Mouse (Mus musculus): ENCODE measurements around the gene Col12a1. TPM values are rescaled to one million over a fixed set of nuclear protein-coding genes. Genes with fewer than 3 reads are reported as not detected.

Col12a1 gene
- 24.9 TPM for polyA plus RNA-seq (2014; fragmentation: Illumina TruSeq; extraction: RNeasy Lipid Tissue Mini Kit (QIAGEN cat#74804); ENCODE audit: low read depth, low replicate concordance)

DNA sequence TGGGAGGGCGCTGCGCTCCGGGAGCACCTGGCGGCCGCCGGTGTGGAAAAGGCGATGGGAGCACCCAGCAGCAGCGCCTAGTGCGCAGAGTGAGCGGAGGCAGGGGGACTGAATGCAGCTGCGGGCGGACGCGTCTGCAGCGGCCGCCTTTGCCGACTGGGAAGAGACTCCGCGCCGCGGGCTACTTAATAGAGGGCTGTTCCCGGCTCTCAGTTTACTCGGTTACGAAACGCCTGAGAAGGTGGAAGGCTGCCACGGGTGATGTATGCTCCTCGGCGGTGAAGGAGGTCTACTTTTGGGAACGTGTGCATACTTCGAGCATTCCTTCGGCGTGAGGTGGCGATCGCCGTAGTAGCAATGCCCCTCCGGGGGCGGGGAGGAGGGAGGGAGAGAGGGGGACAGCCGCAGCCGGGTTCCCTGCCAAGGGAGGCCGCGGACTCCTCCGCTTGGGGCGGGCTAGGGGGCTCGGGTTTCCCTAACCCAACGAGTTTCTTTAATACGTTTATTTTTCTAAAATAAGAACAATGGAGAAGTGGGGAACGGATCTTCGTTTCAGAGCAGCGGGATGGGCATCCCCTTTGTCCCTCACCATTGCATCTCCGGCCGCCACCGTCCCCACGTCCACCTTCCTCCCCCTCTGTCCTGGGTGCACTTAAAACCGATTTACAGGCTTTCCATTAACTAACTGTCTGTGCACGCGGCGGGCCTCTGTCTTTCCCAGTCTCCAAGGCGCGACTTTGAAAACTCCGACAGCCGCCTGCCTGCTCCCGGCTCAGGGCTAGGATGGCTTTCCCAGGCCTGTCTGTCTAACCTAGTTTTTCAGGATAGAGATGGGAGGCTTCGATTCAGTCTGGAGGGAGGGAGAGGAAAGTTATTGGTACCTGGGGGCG, at the start of gene Col12a1:
Gene Col12a1 (minus strand): TSS at position 351 of the 890 bp plus-strand sequence.

DNA sequence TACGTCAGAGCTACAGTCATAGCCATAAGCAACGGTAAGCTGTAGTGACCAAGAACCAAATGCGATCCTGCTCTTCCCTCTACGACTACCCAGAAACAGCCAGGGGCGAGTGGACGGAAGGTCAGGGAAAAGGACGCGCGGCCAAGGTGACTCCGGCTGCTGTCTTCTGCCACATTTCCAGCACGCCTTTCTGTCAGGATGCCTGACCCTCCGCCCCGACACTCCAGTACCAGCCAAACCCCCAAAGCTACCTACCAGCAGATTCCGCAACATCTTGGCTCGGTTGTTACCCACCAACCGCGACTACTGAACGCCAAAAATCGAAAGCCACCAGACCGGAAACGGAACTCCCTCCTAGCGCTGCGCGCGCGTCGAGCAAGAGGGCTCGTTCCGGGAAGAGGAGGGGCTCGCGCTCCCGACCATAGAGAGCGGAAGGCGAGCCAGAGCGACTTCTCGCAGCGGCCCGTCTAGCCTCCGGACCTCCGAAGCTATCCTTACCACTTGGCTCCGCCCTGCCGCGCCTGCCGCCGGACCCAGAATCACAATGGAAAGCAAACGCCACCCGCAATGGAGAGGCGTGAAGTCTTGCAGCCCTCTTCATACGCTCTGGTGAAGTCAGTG, 40.9 kb upstream of the Col12a1 start, which contains the start of gene Cox7a2:
Gene Cox7a2 (minus strand): TSS at position 494 of the 621 bp plus-strand sequence.

Other genes with a start within 250 kb of the Col12a1 start
- gene Cox7a2, start 41.0 kb upstream of the Col12a1 start, polyA plus RNA-seq (2014; fragmentation: Illumina TruSeq; extraction: RNeasy Lipid Tissue Mini Kit (QIAGEN cat#74804); ENCODE audit: low read depth, low replicate concordance) = 299 TPM
- 93.9 TPM for gene Tmem30a, start 74.7 kb upstream of the Col12a1 start, polyA plus RNA-seq (2014; fragmentation: Illumina TruSeq; extraction: RNeasy Lipid Tissue Mini Kit (QIAGEN cat#74804); ENCODE audit: low read depth, low replicate concordance)

Measured in adipose tissue, adult 10 weeks (tissue).